Mouse (Mus musculus): ENCODE results near the gene Dedd. TPM values are rescaled to one million over a fixed set of nuclear protein-coding genes. Genes with fewer than 3 reads are reported as not detected.
A peak's percentile ranks its signal among the peaks of the same experiment; 100 is the strongest.

Gene Dedd
- polyA plus RNA-seq, 2 experiments, result 15.3 to 18.9 TPM

DNA sequence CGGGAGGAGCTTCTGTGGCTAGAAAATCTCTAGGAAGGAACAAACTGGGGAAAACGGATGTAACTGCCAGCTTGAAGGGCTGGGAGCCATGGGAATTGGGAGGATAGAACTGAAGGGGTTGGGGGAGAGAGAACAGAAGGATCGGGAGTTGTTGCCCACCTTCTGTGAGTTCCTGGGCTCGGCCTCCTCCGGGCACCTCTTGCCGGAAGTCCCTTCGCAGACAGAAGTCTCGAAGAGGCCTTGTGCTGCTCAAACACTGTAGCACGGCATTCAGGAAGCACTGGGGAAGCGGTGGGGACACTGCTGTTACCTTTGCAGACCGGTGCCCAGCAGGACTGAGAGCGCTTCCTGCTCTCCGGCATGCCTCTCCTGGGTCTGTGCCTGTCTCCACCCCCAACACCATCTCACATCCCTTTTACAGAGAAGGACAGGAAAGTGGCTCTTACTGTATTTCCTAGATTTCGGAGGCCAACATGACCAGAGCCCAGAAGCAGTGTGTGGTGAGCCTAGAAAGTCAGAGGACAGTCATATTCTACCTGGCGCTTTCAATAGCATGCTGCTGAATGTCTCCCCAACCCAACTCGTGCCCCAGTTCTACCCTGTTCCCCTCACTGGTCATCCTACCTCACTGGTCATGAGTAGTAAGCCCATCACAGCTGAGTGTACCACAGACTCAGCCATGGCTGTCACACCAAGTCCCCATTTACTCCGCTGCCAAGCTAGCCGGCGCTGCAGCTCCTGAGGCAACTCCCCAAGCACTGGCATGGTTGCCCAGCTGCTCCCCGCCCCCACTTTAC is 43.7 kb upstream of the Dedd start:
- H3K36me3 ChIP-seq (replicated peaks; ENCODE audit: control insufficient read depth, insufficient read depth, low read depth), result peaks cover 26% of the 10 kb centered on the region
- WGBS (ENCODE audit: insufficient replicate concordance), result 79% methylated on average over 20 of the region's 20 CpGs
- no peak for DNase-seq (ENCODE audit: low read depth in 3 of 3, low spot score in 3 of 3)
- no peaks in the 10 kb centered on the region for H3K9me3 ChIP-seq (ENCODE audit: control insufficient read depth, low read length)
- H3K27ac ChIP-seq, result no peak overlapping the region
- no peak for TF ChIP-seq EP300 (IDR thresholded peaks at IDR 0.05; ENCODE audit: low read depth)
- no peak for TF ChIP-seq CTCF (IDR thresholded peaks at IDR 0.05; ENCODE audit: low read depth)
- H3K4me3 ChIP-seq (ENCODE audit: insufficient read depth in 1 of 2, low read depth in 2 of 2, low read length in 2 of 2), result no peak overlapping the region
- peaks cover 9 to 17% of the 10 kb centered on the region in 2 experiments for H3K4me1 ChIP-seq (replicated peaks; ENCODE audit: control insufficient read depth in 2 of 2, insufficient read depth in 2 of 2, low read length in 1 of 2)
- H3K9ac ChIP-seq (replicated peaks), result no peak overlapping the region
- no peak for ATAC-seq (ENCODE audit: insufficient read depth)
- no peak overlapping the region for H3K4me2 ChIP-seq (ENCODE audit: low read depth)
- H3K27me3 ChIP-seq (ENCODE audit: control insufficient read depth, insufficient read depth, low read length), result no peaks in the 10 kb centered on the region

DNA sequence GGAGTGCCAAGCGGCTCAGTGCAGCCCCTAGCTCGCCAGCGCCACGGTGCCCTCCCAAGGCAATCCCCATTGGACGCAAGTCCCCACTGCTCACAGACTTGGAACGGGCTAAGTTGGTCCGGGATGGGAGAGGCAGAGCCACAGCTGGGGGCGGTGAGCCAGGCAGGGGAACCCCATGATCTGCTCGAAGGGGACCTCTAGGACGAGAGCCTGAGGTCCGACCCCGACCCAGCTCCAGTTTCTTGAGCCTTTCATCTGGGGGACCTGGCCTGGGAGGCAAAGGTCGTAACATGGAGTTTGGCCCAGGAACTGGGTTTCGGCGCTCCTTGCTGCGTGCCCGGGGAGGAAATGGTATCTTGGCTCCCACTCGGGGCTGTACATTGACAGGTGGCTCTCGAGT is 42.4 kb upstream of the Dedd start:
- Histone ChIP-seq H3K27me3 (ENCODE audit: control insufficient read depth, insufficient read depth, low read length) (no peaks in the 10 kb centered on the region), H3K4me1 (replicated peaks; ENCODE audit: control insufficient read depth in 2 of 2, insufficient read depth in 2 of 2, low read length in 1 of 2) (peaks cover 9 to 17% of the 10 kb centered on the region in 2 experiments), H3K27ac (no peak overlapping the region), H3K9ac (replicated peaks) (no peak overlapping the region), H3K36me3 (replicated peaks; ENCODE audit: control insufficient read depth, insufficient read depth, low read depth) (peaks cover 26% of the 10 kb centered on the region), H3K4me3 (ENCODE audit: insufficient read depth in 1 of 2, low read depth in 2 of 2, low read length in 2 of 2) (peak overlapping the region in 1 of 2 experiments; percentile 86; a peak in 2 of 4 replicates), H3K4me2 (ENCODE audit: low read depth) (peak overlapping the region; percentile 79), H3K9me3 (ENCODE audit: control insufficient read depth, low read length) (no peaks in the 10 kb centered on the region)
- ATAC-seq (ENCODE audit: insufficient read depth) (no peak), DNase-seq (ENCODE audit: low read depth in 3 of 3, low spot score in 3 of 3) (no peak)
- no peak for TF ChIP-seq EP300 (IDR thresholded peaks at IDR 0.05; ENCODE audit: low read depth)
- 90% methylated on average over 19 of the region's 19 CpGs for WGBS (ENCODE audit: insufficient replicate concordance)

DNA sequence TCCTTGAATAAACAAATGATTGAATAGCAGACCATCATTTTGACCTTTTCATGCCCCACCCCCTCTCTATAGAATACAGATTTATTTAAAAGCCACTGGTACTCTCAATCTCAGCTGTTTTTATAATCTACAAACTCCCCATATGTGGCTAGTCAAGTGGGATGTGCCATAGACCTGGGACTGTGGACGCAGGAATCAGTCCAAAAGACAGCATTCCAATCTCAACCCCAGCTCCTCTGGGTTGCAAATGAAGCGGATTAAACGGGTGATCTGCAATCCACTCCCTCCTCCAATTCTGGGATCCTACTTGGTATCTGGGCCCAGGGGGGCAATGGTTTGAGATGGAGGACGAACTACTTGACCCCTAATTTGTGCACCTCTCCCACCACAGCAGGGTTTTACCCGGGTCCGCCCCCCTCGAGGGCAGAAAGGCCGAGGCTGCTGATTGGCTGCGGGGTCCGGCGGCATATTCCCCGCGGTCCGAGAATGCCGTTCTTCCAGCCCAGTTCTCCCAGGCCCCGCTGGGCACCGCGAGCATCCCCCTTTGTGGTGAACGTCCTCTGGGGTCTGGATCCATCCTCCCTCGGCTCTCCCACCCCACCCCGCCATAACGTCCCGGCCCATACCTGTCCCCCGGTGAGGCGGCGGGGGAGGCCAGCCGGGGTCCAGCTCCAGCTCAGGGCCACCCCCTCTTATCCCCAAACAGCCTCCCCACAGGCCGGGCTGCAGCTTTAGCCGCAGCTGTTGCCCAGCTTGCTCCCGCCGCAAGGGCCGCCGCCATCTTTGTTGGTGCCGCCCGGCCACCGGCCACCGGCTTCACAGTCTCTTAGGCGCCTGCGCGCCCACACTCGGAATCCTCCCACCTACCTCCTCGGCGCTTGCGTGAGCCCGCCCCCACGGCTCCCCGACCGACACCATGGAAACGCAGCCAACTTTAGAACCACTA is 41.5 kb upstream of the Dedd start, which contains the start of gene Usp21:
TSS of gene Usp21 (minus strand) at position 856 of the 946 bp plus-strand sequence.
- peak; percentile 93 for ATAC-seq (ENCODE audit: insufficient read depth)
- WGBS (ENCODE audit: insufficient replicate concordance), result 2% methylated on average over 49 of the region's 49 CpGs
- H3K4me3 ChIP-seq (ENCODE audit: insufficient read depth in 1 of 2, low read depth in 2 of 2, low read length in 2 of 2), result peak within 1 kb of the TSS; percentile 86 to 90
- peak within 1 kb of the TSS; percentile 65 for H3K27ac ChIP-seq
- H3K4me2 ChIP-seq (ENCODE audit: low read depth), result peak within 1 kb of the TSS; percentile 79
- H3K4me1 ChIP-seq (replicated peaks; ENCODE audit: control insufficient read depth in 2 of 2, insufficient read depth in 2 of 2, low read length in 1 of 2), result peaks cover 18 to 19% of the 10 kb centered on the region in 2 experiments
- H3K9me3 ChIP-seq (ENCODE audit: control insufficient read depth, low read length), result no peaks in the 10 kb centered on the region
- no peaks in the 10 kb centered on the region for H3K27me3 ChIP-seq (ENCODE audit: control insufficient read depth, insufficient read depth, low read length)
- H3K9ac ChIP-seq (replicated peaks), result peak within 1 kb of the TSS; percentile 95
- no peak for TF ChIP-seq CTCF (IDR thresholded peaks at IDR 0.05; ENCODE audit: low read depth)
- no peak for TF ChIP-seq EP300 (IDR thresholded peaks at IDR 0.05; ENCODE audit: low read depth)
- peak; percentile 81 to 83 (median 82) for DNase-seq (ENCODE audit: low read depth in 3 of 3, low spot score in 3 of 3)
- H3K36me3 ChIP-seq (replicated peaks; ENCODE audit: control insufficient read depth, insufficient read depth, low read depth), result peaks cover 26% of the 10 kb centered on the region

DNA sequence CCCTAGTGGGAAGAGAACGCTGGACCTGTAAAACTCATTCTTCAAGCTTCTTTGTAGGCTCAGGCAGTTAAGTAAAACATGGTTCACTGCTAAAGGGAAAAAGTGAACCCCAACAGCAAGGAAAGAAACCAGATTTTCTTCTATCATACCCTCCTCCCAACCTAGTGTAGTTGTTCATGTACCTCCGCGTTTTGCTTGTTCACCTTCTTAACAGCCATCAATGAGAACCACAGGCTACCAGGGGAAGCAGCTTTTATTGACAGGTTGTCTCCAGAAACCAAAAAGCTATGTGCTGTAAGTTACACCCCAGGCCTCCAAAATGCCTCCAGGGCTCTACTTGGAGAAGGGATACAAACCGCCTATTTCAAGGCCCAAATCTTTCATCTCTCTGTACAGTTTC is 40.6 kb upstream of the Dedd start:
- Histone ChIP-seq H3K27me3 (ENCODE audit: control insufficient read depth, insufficient read depth, low read length) (no peaks in the 10 kb centered on the region), H3K27ac (peak overlapping the region; percentile 65), H3K9me3 (ENCODE audit: control insufficient read depth, low read length) (no peaks in the 10 kb centered on the region), H3K36me3 (replicated peaks; ENCODE audit: control insufficient read depth, insufficient read depth, low read depth) (peaks cover 21% of the 10 kb centered on the region), H3K4me1 (replicated peaks; ENCODE audit: control insufficient read depth in 2 of 2, insufficient read depth in 2 of 2, low read length in 1 of 2) (peaks cover 19 to 23% of the 10 kb centered on the region in 2 experiments), H3K4me2 (ENCODE audit: low read depth) (peak overlapping the region; percentile 67), H3K9ac (replicated peaks) (no peak overlapping the region; the same call in 1 of the 2 replicates), H3K4me3 (ENCODE audit: insufficient read depth in 1 of 2, low read depth in 2 of 2, low read length in 2 of 2) (peak overlapping the region in 1 of 2 experiments; percentile 86; a peak in 2 of 4 replicates)
- 63% methylated on average over 4 of the region's 4 CpGs for WGBS (ENCODE audit: insufficient replicate concordance)
- ATAC-seq (ENCODE audit: insufficient read depth), result no peak
- no peak for TF ChIP-seq CTCF (IDR thresholded peaks at IDR 0.05; ENCODE audit: low read depth)
- no peak for TF ChIP-seq EP300 (IDR thresholded peaks at IDR 0.05; ENCODE audit: low read depth)
- DNase-seq (ENCODE audit: low read depth in 3 of 3, low spot score in 3 of 3), result no peak
